Mouse (Mus musculus) cortical plate, adult 2 months (tissue): Measurements from ENCODE around the gene Gpank1.
A peak's percentile ranks its signal among the peaks of the same experiment; 100 is the strongest.

Experiments used
- CTCF ChIP-seq: fragments of 200-500 bp; IDR thresholded peaks from 2 replicates; pipeline ENCODE4 v1.5.1; 2011; ENCODE audit warnings: mild to moderate bottlenecking, control low read depth, low read length; ENCODE audit not compliant: insufficient read depth; ENCODE audit errors: extremely low read depth
- POLR2A ChIP-seq: fragments of 200-500 bp; IDR thresholded peaks from 2 replicates; pipeline ENCODE4 v1.6.1; 2011; ENCODE audit warnings: mild to moderate bottlenecking, low read length, control low read depth; ENCODE audit not compliant: insufficient read depth; ENCODE audit errors: extremely low read depth

GRCm38 (mm10) chr17:35168541-35169207 lies 47.4 kb downstream of the Gpank1 start:
- TF ChIP-seq POLR2A (no peak), CTCF (peak; percentile 46; the same call in 1 of the 2 replicates)
